Mouse (Mus musculus): ENCODE results near the gene Tom1l1. TPM values are rescaled to one million over a fixed set of nuclear protein-coding genes. Genes with fewer than 3 reads are reported as not detected.
A peak's percentile ranks its signal among the peaks of the same experiment; 100 is the strongest.

The Tom1l1 gene
- total and polyA plus RNA-seq, 3 experiments = 0.25 to 4.2 TPM; not detected in 1

GRCm38 (mm10) chr11:90623477-90623876 lies 64.7 kb downstream of the Tom1l1 start:
- in situ Hi-C loops (cut with MboI; ENCODE audit: low pct_ligation_motif_present, low pct_unique_long_range_greater_than_20kb, low sequenced_read_pairs) = loop anchor here (25.0 kb wide), 1 partner anchor 636 kb away; no protein-coding TSS in a partner anchor
- H3K27me3 ChIP-seq (replicated peaks) = no peaks in the 10 kb centered on the region
- TF ChIP-seq CTCF (conservative IDR thresholded peaks at IDR 0.05 in 1 of 2, IDR thresholded peaks at IDR 0.05 in 1 of 2; ENCODE audit: low read depth in 2 of 2, low read length in 2 of 2) (peak; percentile 60 to 81), RAD21 (IDR thresholded peaks at IDR 0.05; ENCODE audit: low read depth, low read length) (peak; percentile 65), SMC3 (IDR thresholded peaks at IDR 0.05; ENCODE audit: low read depth, low read length) (peak; percentile 69), MEF2A (IDR thresholded peaks at IDR 0.05; ENCODE audit: borderline replicate concordance, low read depth, low read length) (no peak)
- peak; percentile 65 for DNase-seq (ENCODE audit: extremely low read depth)
- H3K79me2 ChIP-seq (replicated peaks; ENCODE audit: control insufficient read depth, extremely low read depth, insufficient read depth, poor library complexity, severe bottlenecking) = no peaks in the 10 kb centered on the region
- H3K27ac ChIP-seq (ENCODE audit: insufficient read depth, low read depth) = no peak overlapping the region
- H3K9me3 ChIP-seq (replicated peaks; ENCODE audit: low read length) = no peaks in the 10 kb centered on the region
- H3K36me3 ChIP-seq (replicated peaks in 1 of 2; ENCODE audit: control insufficient read depth in 1 of 2, insufficient read depth in 1 of 2, low read length in 1 of 2) = peaks cover 5 to 11% of the 10 kb centered on the region in 2 experiments
- no peak overlapping the region for H3K4me2 ChIP-seq (ENCODE audit: insufficient read depth, low read depth, poor library complexity, severe bottlenecking)
- no peak overlapping the region for H3K4me3 ChIP-seq (replicated peaks in 1 of 3; ENCODE audit: low read depth in 2 of 3, low read length in 2 of 3, poor library complexity in 1 of 3)
- dilution Hi-C loops (cut with MboI; ENCODE audit: extremely low pct_ligation_motif_present, extremely low pct_unique_long_range_greater_than_20kb, low sequenced_read_pairs) = no loop called here
- peaks cover 0 to 9% of the 10 kb centered on the region in 2 experiments; a peak in 2 of 4 replicates for H3K4me1 ChIP-seq (ENCODE audit: control insufficient read depth in 1 of 2, insufficient read depth in 2 of 2)
- no peak overlapping the region for H3K9ac ChIP-seq (ENCODE audit: insufficient read depth, low read depth)

GRCm38 (mm10) chr11:90622500-90622899 lies 65.7 kb downstream of the Tom1l1 start:
- TF ChIP-seq MEF2A (IDR thresholded peaks at IDR 0.05; ENCODE audit: borderline replicate concordance, low read depth, low read length) = no peak
- TF ChIP-seq PAX5 (IDR thresholded peaks at IDR 0.05; ENCODE audit: low read length) = no peak
- no peak for TF ChIP-seq GABPA (IDR thresholded peaks at IDR 0.05; ENCODE audit: insufficient replicate concordance, low read depth, low read length)
- Histone ChIP-seq H3K4me2 (ENCODE audit: insufficient read depth, low read depth, poor library complexity, severe bottlenecking) (no peak overlapping the region), H3K9me3 (replicated peaks; ENCODE audit: low read length) (no peaks in the 10 kb centered on the region), H3K4me3 (replicated peaks in 1 of 3; ENCODE audit: low read depth in 2 of 3, low read length in 2 of 3, poor library complexity in 1 of 3) (no peak overlapping the region), H3K27ac (ENCODE audit: insufficient read depth, low read depth) (no peak overlapping the region), H3K4me1 (ENCODE audit: control insufficient read depth in 1 of 2, insufficient read depth in 2 of 2) (peaks cover 0 to 9% of the 10 kb centered on the region in 2 experiments; a peak in 2 of 4 replicates), H3K27me3 (replicated peaks) (no peaks in the 10 kb centered on the region), H3K79me2 (replicated peaks; ENCODE audit: control insufficient read depth, extremely low read depth, insufficient read depth, poor library complexity, severe bottlenecking) (no peaks in the 10 kb centered on the region), H3K36me3 (replicated peaks in 1 of 2; ENCODE audit: control insufficient read depth in 1 of 2, insufficient read depth in 1 of 2, low read length in 1 of 2) (peaks cover 5 to 17% of the 10 kb centered on the region in 2 experiments), H3K9ac (ENCODE audit: insufficient read depth, low read depth) (no peak overlapping the region)
- in situ Hi-C loops (cut with MboI; ENCODE audit: low pct_ligation_motif_present, low pct_unique_long_range_greater_than_20kb, low sequenced_read_pairs) (loop anchor here (25.0 kb wide), 1 partner anchor 635 kb away; no protein-coding TSS in a partner anchor), dilution Hi-C loops (cut with MboI; ENCODE audit: extremely low pct_ligation_motif_present, extremely low pct_unique_long_range_greater_than_20kb, low sequenced_read_pairs) (no loop called here)
- DNase-seq (ENCODE audit: extremely low read depth) = no peak

- no peak for DNase-seq (ENCODE audit: extremely low read depth)
- no peaks in the 10 kb centered on the region for H3K27me3 ChIP-seq (replicated peaks)
- TF ChIP-seq MAZ (IDR thresholded peaks at IDR 0.05; ENCODE audit: low read depth, low read length) = no peak
- dilution Hi-C loops (cut with MboI; ENCODE audit: extremely low pct_ligation_motif_present, extremely low pct_unique_long_range_greater_than_20kb, low sequenced_read_pairs) = no loop called here
- H3K4me1 ChIP-seq (ENCODE audit: control insufficient read depth in 1 of 2, insufficient read depth in 2 of 2) = peaks cover 0 to 9% of the 10 kb centered on the region in 2 experiments; a peak in 2 of 4 replicates
- H3K9me3 ChIP-seq (replicated peaks; ENCODE audit: low read length) = no peaks in the 10 kb centered on the region
- H3K27ac ChIP-seq (ENCODE audit: insufficient read depth, low read depth) = no peak overlapping the region
- H3K9ac ChIP-seq (ENCODE audit: insufficient read depth, low read depth) = no peak overlapping the region
- H3K4me3 ChIP-seq (replicated peaks in 1 of 3; ENCODE audit: low read depth in 2 of 3, low read length in 2 of 3, poor library complexity in 1 of 3) = no peak overlapping the region
- H3K4me2 ChIP-seq (ENCODE audit: insufficient read depth, low read depth, poor library complexity, severe bottlenecking) = no peak overlapping the region
- in situ Hi-C loops (cut with MboI; ENCODE audit: low pct_ligation_motif_present, low pct_unique_long_range_greater_than_20kb, low sequenced_read_pairs) = loop anchor here (25.0 kb wide), 1 partner anchor 635 kb away; no protein-coding TSS in a partner anchor
- H3K79me2 ChIP-seq (replicated peaks; ENCODE audit: control insufficient read depth, extremely low read depth, insufficient read depth, poor library complexity, severe bottlenecking) = no peaks in the 10 kb centered on the region
- peaks cover 5 to 19% of the 10 kb centered on the region in 2 experiments for H3K36me3 ChIP-seq (replicated peaks in 1 of 2; ENCODE audit: control insufficient read depth in 1 of 2, insufficient read depth in 1 of 2, low read length in 1 of 2)
These were observed 66.1 kb downstream of the Tom1l1 start for GRCm38 (mm10) chr11:90622044-90622443.

Data from CH12.LX (cell line).